Mouse (Mus musculus) right cerebral cortex, adult 2 months (tissue): ENCODE results near the gene Tsc22d2.

Source experiments
- DNase-seq, 2 experiments: peaks; one replicate each; pipeline ENCODE4 v3.0.0; 2021 to 2022; ENCODE audit warnings: low spot score in 2 of 2

Gene Tsc22d2

DNA sequence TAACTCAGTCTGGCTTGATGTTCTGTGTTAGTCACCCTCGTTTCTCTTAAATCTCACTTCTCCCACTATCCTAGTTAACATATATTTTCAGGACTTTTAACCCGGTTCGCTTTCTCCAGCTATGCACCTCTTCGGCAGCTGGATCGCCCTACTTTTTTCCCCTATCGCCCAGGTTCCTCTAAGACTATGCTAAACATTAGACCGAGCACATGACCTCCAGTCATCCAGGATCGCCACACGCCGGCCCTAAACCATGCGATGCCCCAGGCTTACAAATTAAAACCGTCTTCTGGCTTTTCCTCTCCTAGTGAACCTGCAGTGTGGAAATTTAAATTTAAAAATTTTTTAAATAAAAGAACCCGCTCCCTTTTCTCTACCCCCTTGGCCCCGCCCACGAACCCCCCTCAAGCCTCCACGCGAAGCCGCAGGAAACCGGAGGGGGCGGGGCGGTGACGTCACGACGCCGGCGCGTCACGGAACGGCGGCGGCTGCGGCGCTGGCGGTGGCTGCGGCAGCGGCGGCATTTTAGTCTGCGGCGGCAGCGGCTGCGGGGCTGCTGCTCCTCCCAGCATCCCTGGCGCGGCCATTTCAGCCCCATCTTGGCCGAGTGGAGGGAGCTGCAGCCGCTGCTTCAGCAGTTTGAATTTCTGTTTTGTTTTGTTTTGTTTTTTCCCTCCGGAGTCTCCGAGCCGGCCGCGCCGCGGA is at the start of gene Tsc22d2:
TSS of gene Tsc22d2 (plus strand) at position 482 of the 705 bp plus-strand sequence.
- peak; percentile 96 to 97 for DNase-seq

DNA sequence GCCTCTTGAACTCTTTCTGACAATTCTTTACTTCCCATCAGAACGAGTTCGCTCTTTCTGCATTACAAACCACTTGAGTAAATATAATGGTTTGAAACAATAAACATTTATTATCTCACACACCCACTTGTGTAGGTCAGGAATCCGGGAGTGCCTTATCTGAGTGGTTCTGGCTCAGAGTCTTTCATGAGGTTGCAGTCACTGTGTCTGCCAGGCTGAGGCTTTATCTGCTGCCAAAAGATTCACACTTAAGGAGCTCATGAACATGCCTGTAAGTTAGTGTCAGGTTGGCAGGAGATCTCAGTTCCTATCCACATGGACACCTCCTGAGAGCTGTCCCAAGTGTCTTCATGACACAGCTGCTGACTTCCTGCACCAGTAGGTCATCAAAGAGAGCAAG is 47.8 kb upstream of the Tsc22d2 start:
- no peak for DNase-seq

DNA sequence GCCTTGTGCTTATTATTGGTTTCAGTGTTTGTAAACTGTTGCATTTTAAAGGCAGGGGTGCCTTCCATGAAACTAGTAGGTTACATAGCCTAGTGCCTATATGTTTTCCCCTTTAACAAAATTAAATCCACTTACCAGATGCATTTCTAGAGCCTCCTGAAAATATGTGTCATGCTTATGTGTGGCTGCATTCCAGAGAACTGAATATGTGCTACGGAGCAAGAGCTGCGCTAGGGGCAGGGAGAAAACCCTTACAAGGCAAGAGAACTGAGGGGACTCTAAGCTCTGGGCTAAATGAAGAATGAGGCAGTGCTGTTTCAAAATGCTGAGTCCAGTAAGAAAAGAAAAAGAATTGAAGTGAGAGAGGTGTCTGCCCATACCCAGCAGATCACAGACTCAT is 43.7 kb upstream of the Tsc22d2 start:
- DNase-seq, result no peak

DNA sequence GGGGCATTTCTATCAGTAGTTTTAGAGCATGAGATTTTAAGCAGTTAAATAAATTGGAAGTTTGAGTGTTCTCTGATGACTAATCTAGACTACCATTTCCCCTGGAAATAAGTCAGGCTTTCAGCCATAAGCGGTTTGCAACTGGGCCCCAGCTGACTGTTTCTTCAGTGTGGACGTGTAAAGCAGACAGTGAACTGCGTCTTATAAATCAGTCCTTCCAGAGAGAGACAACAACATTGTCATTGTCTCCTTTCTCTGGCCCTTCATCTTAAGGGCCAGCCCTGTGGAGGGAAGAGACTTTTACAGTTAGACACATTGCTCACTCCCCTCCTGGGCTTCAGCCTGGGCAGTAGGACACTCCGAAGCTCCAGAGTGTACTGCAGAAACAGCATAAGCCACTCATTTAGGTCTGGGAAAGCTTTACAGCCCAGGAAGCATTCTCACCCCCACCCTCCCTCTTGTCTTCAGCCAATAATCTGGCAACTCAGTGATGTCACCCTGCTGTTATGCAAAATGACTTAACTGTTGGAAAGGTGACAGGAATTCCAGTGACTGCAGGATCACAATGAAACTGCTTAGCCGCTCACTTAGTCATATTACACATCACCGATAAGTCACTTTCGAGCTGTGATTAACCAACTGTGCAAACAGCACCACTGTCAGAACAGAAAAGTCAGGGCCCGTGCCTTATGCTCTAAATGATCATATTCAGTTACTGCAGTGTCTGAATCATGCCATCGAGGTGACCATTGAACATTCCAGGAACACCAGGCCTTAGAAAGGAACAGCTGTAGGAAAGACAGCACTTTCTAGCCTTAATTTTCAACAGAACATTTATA is 42.2 kb upstream of the Tsc22d2 start:
- DNase-seq, result peak; percentile 3 to 11

DNA sequence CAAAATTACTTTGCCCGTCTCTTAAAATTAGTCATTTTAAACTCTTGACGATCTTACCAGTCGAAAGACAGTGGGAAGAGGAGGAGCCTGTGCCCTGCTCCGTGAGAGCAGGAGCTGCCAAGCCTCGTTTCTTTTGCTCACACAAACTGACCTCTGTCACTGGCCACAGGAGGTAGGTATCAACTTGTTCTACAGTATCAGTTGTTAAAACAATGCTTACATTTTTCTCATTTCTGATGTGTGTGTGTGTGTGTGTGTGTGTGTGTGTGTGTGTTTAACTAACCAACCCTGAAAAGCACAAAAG is 41.7 kb upstream of the Tsc22d2 start:
- no peak for DNase-seq

DNA sequence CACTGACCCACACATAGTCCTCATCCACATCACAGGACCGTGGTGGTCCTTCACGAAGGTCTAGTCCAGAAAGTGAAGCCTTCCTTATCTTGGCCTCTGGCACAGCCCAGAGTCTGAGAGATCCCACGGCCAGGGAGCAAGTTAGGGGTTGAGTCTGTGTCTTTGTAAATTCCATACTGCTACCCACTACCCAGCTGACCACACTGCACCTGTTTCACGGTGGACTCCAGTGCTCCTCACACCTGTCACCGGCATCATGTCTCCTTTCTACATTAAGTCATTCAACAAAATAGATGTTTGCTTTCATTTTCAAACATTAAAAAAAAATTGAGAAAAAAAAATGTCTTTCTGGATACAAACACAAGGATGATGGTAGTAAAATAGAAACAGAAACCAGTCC is 40.2 kb upstream of the Tsc22d2 start:
- no peak for DNase-seq

DNA sequence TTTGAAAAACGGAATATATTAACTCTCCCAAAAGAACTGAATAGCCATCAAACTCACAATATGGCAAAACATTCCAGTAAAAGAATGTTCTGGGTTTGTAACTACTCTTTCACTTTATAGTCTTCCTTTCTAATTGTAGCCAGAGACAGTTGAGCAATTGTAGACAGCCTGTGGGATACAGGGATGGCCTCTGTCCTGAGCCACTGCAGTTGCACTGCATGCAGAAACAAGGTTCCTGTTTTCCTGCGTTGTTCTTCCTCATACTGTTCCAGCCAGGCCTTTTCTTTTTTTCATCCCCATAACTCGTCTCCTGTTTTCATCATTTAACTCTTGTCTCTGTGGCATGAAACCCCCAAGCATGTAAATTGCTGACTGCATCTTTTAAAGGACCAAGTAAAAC is 37.8 kb upstream of the Tsc22d2 start:
- no peak for DNase-seq

DNA sequence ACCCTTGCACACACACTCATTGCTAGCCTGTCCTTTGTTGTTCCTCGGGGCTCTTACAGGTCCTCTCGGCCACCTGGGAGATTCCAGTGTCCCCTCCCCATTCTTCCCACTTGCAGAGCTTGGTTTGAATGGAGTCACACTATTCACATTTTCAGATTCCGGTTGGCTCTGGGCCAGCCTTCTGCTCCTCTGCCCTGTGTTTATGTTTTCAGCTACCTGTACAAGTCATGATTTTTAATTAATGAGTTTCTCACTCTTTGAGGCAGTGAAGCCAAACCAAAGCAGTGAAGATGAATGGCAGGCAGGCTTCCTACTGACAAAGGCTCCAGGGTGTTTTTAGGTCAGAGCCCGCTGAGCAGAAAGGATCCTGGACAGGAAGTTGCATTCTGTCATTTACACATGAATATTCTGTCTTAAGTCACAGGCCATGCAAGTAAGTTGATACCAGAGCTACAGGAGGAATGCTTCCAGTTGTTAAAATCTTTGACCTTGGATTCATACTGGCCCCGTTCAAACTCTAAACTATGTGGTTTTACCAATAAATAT is 36.9 kb upstream of the Tsc22d2 start:
- no peak for DNase-seq

DNA sequence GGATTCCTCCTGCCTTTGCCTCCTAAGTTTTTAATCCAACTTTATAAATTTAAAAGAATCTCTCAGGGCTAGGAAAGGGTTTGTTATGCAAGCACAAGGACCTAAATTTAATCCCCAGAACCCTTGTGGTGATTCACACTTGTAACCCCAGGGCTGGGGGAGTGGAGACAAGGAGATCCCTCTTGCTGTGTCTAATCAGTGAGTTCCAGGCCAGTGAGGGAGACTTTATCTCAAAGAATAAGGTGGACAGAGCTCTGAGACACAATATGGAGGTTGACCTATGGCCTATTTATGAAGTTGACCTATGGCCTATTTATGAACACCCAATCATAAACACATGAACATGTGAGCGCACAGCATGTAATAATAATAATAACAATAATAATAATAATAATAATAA is 31.8 kb upstream of the Tsc22d2 start:
- DNase-seq, result no peak

DNA sequence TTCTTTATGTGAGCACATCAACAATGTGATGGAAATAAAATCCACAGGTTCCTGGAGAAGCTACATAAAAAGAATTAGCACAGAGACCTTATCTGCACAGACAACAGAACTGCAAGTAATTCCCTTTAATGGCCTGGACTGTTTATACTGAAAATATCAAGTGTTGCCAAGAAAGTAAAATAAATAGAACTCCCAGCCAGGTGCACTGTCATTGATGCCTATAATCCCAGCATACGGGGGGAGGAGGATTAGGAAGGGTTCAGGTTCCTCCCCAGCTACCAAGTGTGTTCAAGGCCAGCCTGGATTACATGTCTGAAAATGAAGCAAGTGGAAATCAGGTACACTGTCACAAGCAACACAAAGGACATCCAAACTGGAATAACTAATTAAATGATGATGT is 29.5 kb upstream of the Tsc22d2 start:
- no peak for DNase-seq

DNA sequence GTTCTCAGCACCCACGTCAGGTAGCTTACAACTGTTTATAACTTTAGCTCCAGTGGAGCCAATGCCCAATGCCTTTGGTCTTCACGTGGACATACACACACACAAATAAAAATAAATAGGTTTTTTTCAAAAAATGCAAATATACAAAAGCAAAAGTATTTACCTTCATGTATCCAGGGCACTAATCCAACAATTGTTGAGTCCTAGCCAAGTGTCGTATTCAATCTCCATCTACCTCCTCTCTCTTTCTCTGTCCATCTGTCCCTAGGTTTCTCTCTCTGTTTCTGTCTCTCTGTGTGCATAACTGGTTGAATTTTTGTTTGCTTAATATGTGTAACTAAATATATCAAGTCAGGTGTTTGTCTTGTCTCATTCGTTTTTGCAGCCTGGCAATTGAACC is 25.8 kb upstream of the Tsc22d2 start:
- DNase-seq, result no peak

DNA sequence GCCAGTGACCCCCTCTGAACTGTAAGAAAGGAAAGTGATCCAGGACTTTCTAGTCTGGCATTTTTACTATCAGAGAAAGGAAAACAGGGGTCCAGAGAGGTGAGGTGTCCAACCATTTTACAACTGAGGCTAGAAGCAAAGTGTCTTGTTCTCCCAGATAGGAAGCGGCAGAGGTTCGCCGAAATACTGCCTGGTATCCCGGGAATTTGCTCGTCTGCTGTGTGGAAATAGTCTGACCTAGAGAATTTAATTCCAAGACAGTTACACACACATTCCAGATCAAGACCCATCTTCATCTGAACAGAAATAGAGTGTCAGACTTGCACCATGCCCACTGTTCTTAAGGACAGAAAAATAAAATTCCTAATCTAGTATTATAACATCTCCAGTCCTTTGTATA is 16.0 kb upstream of the Tsc22d2 start:
- DNase-seq, result no peak

DNA sequence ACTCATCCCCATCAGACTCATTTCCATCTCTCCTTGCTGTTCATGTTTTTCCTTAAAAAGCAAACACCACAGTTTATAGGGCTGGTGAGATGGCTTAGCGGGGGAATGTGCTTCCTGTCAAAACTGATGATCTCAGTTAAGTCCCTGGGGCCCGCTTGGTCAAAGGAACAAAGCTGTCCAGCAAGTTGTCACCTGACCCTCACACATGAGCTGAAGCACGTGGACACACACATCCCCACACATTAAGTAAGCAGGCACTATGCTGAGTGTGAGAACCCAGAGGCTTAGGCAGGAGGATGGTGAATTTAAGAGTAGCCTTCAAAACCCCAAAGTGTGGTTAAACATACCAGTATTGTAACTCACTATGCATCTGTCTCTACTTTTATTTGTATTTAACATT is 14.6 kb upstream of the Tsc22d2 start:
- DNase-seq, result no peak

DNA sequence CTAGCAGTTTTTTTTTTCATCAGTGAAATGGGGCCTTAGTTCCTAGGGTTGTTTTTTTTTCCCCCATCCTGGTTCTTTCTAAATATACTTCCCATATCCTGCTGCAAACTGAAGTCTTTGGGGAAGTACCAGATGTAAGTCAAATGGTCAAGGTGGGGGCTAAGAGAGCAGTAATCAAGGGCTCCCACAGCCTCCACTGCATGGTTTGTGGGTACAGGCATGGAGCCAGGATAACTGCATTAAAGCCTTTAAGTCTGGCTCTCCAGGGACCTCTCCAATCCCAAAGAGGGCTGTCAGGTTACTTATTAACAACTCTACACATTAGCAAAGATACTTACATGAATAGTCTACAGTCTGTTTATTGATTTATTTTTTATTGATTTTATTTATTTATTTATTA is 2.8 kb upstream of the Tsc22d2 start:
- DNase-seq, result no peak

DNA sequence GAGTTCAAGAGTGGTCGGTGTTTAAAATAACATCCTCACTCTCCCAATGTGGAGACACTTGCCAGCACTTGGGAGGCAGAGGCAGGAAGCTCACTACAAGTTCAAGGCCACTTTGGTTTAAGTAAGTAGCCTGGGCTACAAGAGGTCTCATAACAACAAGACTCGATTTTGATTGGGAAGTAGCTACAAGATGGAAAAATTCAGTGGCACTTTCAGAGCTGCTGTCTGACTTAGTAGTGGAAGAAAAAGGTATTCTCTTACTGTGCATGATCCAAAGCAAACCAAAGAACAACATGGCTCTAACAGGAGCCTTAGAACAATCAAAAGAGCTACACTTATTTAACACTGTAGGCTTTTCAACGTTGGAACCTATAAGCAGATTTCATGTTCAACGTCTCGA is 844 bp upstream of the Tsc22d2 start:
- DNase-seq, result no peak

DNA sequence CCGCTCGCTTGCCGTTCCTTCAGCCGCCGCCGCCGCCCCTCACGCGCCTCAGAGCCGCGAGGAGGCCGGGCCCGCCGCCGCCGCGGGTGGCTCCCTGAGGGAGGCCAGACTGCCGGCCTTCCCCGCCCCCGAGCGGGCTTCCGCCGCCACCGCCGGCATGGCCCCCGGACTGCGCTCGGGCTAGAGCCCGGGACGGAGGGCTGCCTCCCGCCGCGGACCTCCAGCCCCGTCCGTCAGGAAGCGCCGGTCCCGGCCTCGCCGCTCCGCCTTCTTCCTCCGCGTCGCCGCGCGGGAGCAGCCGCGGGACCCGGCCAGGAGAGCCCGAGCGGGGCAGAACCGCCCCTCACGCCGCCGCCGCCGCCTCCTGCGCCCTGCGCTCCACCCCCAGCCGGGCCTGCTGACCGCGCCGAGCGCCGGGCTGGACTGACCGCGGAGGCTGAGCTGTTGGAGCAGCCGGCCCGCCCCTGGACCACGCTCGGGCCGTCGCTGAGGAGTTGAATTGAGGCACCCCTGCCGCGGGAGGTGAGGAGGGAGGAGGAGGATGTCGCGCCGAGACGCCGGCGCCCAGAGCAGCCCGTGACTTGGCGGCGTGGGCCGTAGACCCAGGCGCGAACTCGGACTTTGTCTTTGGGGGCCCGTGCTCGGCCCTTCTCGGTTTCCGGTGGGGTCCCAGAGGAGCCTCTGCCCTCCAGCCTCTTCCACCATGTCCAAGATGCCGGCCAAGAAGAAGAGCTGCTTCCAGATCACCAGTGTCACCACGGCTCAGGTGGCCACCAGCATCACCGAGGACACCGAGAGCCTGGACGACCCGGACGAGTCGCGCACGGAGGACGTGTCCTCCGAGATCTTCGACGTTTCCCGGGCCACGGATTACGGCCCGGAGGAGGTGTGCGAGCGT is 720 bp downstream of the Tsc22d2 start:
- peak; percentile 48 to 60 for DNase-seq

DNA sequence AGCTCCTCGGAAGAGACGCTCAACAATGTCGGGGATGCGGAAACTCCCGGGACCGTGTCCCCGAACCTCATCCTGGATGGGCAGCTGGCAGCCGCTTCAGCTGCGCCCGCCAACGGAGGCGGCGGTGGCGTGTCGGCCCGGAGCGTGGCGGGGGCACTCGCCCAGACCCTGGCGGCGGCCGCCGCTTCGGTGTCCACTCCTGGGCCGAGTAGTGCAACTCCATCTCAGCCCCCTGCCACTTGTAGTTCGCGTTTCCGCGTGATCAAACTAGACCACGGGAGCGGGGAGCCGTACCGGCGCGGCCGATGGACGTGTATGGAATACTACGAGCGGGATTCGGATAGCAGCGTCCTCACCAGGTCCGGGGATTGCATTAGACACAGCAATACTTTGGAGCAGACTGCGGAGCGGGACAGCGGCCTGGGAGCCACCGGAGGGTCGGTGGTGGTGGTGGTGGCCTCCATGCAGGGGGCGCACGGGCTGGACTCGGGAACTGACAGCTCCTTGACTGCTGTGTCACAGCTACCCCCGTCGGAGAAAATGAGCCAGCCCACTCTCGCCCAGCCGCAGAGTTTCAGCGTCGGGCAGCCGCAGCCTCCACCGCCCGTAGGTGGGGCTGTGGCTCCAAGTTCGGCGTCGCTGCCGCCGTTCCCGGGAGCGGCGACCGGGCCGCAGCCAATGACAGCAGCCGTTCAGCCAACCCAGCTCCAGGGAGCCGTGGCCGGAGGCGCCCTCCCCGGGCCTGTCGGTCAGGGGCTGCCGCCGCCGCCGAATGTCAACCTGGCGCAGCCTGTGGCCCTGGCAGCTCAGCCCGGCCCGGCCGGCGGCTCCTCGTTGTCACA is 1.6 kb downstream of the Tsc22d2 start:
- DNase-seq, result peak; percentile 69 to 76

DNA sequence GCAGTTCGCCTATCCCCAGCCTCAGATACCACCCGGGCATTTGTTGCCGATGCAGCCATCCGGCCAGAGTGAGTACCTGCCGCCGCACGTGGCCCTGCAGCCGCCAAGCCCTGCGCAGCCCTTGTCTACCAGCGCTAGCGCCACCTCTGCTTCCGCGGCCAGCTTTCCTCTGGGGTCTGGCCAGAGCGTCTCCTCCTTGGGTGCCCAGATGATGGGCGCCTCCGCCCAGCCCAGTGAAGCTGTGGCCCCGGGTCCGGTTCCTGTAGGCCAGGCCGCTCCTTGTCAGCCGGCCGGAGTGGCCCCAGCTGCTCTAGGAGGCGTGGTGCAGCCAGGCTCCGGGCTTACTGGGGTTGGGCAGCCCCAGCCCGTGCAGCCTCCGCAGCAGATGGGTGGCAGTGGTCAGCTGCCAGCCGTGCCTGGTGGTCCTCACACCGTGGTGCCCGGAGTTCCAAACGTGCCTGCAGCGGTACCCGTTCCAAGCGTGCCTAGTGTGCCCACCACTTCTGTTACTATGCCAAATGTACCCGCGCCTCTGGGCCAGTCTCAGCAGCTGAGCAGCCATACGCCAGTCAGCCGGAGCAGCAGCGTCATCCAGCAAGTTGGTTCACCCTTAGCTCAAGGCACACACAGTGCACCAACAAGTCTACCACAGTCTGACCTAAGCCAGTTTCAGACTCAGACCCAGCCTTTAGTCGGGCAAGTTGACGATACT is 2.4 kb downstream of the Tsc22d2 start:
- DNase-seq, result peak; percentile 36 to 52

DNA sequence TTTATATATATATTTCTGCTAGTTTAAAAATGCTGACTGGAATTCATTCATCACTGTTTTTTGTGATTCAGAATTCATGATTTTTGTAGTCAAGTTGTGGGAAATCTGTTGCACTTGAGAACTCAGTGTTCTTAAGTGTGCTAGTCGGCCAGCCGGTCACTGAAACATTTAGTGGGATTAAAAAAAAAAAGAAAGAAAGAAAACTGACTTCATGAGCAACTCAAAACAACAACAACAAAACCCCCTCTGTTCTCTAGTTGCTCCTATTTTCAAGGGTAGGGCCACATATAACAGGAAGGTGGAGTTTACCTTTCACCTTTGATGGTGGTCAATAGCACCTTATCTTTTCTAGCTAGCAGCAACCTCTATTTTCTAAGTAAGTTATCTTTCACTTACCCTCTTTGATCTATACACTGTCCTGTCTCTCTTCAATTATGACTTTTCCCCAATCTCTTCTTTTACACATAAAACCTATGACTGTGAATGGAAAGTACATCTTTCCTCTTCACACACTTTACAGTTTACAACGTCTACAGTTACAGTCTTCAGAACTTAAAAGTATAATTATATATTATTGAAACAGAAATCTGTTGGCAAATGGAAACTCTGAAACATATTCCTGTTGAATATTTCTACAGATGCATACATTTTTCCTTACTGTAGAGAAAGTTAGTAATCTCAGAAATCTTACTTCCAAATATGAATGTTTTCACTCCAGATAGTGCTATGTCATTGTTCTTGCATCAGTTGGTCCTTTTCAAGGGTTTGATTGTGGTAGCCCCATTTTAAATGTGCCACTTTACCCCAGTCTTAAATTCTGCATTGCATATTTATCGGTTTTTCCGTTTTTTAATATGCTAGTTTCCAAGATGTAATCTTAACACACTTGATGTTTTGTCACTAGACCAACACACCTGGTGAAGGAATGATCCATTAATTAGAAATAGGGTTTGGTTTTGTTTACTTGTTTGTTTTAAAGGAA is 4.5 kb downstream of the Tsc22d2 start:
- DNase-seq, result no peak
